Mouse (Mus musculus) cerebellum, postnatal 10 days (tissue): ENCODE data around the gene Edn2.

Experiments
- DNase-seq, 2 experiments: peaks; one replicate each; pipeline ENCODE4 v3.0.0; 2021; ENCODE audit warnings: mixed read lengths in 2 of 2

Gene Edn2

DNA sequence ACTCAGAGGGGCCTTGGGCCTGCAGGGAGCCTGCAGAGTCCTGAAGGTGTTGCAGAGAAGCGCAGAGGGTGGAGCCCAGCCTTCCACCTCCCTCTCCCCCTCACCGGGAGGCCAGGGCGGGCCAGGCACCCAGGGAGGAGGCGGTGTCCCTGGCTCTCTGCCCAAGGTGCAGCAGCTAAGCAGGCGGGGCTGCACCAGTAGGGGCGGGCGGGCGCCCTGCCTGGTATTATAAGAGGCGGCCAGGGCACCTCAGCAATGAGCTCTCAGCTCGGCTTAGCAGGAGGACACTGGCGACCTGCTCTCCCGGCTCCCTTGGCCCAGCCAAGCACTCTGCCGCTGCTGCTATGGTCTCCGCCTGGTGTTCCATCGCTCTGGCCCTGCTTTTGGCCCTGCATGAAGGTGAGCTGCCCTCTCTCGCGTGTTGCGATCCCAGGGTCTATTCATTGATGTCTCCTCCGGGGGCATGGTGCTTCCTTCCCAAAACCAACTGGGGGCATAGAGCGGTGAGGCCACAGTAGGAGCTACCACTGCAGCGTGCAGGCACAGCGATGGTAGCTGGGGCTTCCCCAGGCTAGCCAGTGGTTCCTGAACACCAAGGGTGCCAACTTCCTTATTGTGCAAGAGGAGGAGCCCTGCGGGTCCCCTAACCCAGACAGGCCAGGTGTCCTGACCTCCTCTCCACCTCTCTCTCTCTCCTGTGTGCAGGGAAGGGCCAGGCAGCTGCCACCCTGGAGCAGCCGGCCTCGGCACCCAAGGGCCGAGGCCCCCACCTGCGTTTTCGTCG is at the start of gene Edn2:
Gene Edn2, plus strand, starts transcription at position 41 of the 784 bp plus-strand sequence.
- peak in 1 of 2 experiments; percentile 56 for DNase-seq

DNA sequence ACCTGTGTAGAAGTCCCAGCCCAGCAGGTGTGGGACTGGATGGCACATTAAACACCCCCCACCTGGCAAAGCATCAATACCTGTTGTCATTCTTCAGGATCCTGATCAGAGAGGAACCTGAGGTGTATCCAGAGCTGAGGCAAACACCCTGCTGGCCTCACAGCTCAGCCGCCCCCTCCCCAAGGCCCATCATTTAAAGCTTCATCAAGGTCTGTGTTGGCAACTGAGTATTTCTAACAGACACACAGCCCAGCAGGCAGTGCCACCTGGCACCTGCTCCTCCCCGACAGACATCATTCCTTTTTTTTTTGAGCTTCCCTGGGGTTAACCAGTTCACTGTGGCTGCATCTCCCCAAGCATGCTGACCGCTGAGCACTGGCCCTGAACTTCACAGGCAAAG is 45.5 kb upstream of the Edn2 start:
- peak in 1 of 2 experiments; percentile 40 for DNase-seq

DNA sequence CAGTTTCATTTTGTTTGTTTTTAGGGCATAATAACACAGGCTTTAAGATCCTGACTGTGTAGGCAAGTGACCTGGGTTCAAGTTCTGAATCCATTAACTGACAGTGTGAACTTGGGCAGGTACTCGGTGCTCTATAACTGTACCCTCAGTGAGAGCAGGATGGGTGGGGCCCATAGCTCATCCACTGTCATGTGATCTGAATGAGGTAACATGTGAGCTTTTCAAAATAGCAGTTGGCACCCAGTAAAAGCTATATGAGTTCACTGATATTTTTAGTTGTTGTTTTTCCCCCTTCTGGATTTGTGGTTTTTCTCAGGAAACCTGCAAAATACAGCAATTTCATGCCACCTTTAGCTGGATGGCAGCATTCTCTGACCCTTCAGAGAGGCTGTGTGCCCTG is 44.7 kb upstream of the Edn2 start:
- no peak for DNase-seq

DNA sequence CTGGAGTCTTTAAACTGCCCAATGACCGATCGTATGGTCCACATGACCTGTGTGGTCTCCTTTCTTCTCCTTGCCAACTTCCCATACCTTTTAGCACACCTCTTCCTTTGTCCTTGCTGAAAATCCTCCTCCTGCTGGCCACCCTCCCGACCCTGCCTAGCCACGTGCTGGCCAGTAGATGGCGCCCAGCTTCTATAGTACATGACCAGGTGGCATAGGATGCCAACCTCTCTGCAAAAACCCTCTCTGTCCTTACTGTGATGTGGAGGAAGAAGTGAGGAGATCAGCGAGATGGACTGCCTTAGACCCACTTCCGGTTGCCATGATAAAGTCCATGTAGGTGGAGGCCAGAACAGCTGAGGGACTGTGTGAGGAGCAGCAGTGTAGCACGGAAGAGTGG is 40.7 kb upstream of the Edn2 start:
- peak; percentile 92 to 94 for DNase-seq

DNA sequence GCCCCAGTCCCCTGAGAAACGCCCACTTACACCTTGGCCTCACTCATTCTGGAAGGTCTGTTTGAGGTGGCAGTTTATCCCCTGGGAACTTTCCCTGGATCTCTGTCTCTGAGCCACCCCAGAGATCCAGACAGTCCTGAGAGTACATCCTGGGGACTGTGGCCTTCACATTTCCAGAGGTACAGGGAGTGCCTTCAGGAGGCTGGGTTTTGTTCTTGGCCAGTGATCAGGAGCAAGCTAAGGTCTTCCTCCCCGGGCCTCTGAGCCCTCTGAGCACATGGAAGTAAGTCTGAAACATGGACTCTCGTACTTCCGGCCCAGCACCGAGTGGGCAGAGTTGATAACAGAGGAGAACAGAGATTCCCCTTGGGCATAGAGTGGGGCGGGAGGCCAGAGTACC is 36.4 kb upstream of the Edn2 start:
- no peak for DNase-seq

DNA sequence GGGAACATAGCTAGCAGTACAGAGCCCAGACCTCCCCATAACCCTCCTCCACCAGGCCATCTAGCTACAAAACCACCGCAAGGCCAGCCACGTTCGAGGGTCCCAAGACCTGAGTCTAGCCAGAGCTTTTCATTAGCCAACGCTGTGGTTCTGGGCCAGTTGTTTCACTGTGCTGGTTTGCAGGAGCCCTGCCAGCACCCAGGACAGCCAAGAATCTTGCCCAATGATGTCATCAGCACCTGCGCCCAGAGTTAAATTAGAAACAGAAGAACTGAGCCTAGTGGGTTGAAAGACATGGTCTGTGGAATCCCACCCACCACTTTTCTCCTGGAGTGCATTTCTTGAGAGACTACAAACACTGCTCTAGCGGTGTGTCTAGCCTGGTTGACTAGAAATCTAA is 35.0 kb upstream of the Edn2 start:
- DNase-seq = peak; percentile 82 to 84

DNA sequence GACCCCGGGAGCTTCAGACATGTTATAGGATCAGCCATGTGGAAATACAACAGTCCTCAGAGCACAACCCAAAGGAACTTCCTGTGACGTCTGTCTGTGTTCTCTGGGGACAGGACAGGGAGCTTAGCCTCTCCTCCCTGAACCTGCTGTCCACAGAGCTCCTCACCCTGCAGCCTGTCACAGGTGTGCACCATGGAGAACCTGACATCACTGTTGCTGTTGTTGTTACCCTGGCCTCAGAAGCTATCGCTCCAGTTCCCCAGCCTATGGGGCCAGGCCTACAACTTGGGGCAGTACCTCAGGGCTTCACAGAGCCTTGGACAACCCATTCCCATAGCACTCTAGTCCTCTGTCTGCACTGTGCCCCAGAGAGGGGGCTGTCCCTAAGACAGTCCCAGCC is 33.7 kb upstream of the Edn2 start:
- DNase-seq = no peak

DNA sequence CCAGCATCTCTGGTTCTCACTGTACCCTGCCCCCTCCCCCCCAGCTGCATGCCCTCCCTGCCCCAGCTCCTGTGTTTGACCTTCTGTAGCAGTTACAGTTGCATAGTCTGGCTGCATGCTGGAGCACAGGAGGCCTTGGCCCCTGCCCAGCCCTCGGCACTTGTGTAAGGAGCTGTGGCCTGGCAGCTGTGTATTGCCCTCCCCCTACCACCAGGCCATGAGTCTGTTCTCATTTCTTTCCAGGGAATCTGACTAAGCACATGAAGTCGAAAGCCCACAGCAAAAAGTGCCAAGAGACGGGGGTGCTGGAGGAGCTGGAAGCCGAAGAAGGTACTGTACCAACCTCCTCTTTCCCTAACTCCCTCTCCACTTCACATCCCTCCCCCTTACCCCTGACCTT is 33.0 kb upstream of the Edn2 start:
- peak; percentile 80 to 90 for DNase-seq

DNA sequence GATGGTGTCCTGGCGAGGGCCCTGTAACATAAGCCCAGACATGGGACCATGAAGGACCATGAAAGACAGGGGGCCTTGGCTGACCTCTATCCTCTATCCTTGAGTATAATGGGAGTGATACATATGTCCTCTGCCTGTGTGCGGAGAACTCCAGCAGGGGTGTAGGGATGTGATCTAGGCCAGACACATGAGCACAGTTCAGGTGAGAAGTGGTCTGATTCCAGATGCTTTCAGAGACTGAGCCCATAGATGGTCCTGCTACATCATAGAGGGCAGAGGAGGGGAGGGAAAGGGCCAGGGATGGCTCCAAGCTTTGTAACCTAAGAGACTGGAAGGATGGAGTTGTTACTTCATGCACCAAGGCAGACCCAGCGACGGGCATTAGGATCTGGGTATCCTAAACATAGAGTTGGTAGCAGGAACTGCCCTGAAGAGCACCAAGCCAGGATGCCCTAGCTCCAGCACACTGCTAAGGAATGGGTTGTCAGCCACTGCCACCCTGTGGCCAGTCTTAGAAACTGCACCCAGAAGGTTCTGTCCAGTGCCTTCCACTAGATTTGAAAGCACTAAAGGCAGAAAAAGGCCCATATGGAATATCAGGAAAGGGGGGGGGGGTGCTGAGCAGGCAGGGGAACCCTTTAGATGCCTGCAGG is 31.6 kb upstream of the Edn2 start:
- DNase-seq = peak; percentile 83

DNA sequence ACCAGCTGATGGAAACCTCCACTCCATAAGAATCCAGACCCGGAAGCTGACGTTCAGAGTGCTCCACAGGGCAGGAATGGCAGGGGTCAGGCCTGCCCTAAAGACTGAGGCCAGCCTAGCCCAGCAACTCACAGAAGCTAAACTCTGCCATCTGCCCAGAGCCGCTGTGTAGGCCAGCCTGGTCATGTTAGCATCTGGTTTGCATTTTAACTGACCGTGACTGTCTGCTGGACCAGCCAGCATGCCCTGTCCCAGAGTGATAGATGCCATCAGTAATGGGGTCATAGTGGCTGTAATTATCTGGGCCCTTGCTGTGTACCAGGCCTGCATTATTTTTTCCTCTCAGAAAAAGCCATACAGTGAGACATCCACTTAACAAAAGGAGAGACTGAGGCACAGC is 30.1 kb upstream of the Edn2 start:
- DNase-seq = no peak

DNA sequence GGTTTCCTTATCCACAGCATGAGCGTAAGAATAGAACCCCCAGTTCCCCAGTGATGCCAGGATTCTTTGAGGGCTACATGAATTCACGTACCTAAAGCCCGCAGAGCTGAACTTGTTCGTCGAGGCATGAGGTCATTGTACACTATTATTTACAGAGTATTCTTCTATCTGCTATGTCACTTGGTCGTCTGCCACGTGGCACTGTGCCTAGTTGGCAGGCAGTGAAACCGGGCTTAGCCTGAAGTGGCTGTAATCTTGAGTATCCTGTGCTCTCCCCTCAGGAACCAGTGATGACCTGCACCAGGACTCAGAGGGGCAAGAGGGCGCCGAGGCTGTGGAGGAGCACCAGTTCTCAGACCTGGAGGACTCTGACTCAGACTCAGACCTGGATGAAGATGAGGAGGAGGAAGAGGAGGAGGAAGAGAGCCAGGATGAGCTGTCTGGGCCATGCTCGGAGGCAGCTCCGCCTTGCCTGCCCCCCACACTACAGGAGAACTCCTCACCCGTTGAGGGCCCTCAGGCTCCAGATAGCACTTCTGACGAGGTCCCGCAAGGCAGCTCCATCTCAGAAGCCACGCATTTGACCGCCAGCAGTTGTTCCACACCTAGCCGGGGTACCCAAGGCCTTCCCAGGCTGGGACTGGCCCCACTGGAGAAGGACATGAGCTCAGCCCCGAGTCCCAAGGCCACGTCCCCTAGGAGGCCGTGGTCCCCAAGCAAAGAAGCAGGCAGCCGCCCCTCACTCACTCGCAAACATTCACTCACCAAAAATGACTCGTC is 29.4 kb upstream of the Edn2 start:
- peak; percentile 95 for DNase-seq

DNA sequence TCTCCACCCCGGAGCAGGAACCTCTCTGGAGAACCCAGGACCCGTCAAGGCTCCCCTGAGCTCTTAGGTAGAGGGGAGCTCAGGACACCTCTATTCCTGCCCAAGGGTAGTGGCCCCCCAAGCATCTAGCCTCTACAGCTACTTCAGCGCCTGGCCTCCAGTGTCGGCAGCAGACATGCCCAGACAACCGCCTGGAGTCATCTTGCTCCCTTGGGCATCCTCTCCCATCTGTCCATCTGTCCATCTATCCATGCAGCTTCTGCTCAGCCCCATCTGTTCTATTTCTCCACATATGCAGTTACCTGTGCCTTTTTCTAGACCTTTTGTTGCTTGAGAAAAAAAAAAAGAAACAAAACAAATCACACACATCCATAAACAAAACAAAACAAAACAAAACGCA is 26.8 kb upstream of the Edn2 start:
- peak; percentile 63 to 75 for DNase-seq

DNA sequence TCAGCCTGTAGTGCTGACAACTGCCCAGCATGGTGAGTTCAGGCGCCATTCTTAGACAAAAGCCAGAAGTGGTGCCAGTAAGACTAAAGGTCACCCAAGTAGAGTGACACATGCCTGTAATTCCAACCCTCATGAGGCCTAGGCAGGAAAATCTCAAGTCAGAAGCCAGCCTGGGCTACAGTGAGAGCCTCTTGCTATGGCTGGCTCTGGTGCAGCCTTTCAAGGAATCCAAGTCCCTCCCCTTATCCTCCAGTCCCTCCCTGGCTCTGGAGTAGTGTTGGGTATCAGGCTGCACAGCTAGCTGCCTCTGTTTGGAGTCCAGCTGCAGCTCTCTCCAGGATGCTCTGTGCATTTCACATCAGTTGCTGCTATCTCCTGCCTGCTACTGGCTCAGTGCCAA is 19.2 kb upstream of the Edn2 start:
- no peak for DNase-seq

DNA sequence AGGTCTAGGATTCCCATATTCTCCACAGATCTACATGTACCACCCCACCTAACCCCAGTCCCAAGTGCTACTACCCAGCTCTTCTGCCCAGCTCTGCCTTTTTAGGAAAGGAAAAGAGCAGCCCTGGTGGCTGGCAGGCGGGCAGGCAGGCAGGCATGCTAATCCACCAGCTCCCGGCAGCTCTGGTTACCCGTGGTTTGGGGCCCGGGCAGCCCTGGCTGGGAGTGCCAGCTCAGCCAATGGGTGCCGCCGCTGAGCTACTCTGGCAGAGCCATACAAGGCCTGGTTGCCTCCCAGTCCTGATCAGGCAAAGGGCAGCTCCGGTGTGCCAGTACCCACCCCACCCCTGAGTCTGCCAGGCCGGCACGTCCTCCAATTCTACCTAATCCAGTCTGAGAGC is 18.1 kb upstream of the Edn2 start:
- DNase-seq = peak in 1 of 2 experiments; percentile 58

DNA sequence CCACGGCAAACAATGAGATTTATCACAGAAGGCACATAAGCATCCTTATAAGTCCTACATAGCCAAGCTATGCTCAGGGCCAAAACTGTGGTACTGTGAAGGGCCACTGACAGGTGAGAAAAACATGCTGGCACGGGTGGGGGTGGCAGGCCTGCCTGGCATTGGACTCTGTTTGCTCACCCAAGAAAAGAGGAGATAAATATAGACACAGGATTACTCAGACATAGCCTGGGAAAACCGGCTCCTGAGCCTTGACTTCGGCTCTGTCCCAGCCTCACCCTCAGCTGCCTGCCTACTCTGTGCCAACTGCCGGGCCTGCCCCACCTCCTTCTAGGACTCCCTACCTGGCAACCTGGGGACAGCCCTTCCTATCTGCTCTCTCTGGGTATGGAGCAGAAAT is 16.7 kb upstream of the Edn2 start:
- peak; percentile 78 to 80 for DNase-seq

DNA sequence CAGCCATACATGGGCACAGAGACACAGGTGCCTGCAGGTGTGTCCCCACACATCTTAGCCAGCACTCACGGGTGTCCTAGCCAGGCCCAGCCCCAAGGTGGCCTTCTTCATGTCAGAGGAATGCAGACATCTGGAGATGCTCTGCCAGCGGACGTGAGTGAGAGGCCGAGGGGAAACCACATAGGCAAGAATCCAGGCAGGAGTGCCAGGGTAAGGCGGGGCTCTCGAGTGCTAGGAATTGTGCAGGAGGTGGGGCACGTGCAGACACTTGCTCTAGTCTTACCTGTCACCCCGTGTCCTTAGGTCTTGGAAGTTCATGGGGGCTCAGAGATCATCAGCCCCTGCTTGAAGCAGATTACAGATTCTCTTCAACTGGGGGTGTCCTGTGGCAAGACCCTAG is 15.1 kb upstream of the Edn2 start:
- no peak for DNase-seq

DNA sequence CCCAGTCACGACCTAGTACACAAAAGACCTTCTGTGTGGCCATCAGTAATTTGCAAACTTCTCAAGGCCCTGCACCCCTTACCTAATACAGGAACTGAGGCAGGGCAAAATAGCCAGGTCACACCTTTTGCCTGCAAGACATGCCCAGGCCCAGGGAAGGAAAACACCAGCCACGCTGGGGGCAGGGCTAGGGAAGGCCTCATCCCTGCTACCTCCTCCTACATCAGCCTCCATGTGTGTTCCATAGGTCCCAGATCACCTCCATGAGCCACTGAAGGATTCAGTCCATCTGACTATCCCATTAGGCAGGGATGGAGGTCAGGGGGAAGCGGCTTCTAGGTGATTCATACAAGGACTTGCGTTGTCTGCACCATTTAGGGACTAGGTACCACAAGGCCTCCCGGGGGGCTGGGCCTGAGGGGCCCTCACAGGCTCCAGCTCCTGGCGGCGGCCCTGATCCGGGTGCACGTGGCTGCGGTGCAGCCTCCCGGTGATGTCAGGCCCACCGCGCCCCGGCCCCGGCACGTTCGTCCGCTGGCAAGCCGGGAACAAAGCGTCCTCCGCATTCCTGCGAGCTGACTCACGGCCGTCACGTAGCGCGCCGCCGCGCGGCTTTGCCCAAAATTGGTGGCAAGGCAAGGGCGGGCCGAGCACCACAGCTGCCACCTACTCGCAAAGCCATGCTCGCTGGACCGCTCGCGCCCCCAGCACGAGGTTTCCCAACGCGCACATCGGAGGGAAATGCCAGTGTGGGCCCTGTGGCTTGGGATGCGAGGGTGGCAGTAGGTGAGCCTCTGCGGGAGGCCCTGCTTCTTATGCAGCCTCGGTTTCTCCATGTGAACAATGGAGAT is 12.5 kb upstream of the Edn2 start:
- DNase-seq = peak; percentile 81 to 84

DNA sequence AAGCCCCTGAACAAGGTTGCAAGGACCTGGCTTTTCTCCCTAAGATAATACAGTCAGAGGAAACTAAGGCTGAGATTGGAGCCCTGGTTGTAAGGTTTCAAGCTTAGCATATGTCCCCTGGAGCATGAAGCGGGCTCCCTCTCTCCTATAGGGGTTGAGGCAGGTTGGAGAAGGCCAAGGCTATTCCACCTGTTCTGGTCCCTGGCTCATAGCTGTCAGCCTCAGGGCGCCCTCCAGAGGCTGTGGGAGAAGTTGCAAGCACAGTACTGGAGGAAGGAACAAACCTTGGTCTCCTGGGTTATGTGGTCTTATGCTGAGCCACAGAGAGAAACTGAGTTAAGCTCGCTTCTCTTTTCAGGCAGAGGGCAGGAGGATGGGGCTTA is 11.9 kb upstream of the Edn2 start:
- peak; percentile 61 to 66 for DNase-seq

DNA sequence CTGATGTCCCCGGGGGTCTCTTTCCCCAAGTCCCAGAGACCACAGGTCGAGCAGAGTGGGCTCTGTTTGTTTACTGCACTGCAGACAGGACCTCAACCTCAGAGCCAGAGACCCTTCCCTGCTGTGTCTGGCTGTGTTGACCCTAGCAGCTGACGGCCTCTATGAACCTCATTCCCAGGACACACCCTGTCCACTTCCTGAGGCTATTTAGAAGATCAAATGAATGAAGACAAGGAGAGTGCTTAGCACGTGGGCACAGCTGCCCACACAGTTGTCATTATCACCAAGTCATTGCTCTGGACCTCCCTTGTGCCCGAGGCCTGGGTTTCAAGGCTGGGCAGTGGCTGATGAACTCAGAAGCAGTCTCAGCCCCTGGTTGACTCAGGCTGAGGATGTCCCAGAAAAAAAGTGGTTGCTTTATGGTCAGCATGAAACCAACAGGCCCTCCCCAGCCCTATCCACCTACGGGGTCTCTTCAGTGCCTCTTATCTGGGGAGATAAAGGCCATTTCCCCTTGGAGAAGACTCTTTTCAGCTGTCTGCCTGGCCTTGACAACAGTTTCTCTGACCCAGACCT is 10.6 kb upstream of the Edn2 start:
- DNase-seq = no peak

DNA sequence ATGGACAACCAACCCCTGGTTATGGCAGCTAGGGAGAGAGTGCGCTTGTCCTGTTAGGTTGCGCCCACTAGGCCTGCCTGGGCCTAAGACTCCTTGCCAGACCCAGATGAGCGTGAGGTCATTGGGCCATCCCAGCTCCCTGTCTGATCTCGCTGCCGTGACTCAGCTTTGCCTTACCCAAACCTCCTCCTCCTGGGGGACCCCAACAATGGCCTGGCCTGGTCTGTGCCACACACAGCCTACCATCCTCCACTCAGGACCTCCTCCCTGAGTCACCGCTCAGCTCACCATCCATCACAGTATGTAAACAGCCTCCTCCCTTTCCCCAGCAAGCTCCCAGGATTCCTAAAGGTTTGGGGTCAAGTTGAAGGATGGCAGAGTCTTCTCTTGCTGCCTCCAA is 9.1 kb upstream of the Edn2 start:
- no peak for DNase-seq

DNA sequence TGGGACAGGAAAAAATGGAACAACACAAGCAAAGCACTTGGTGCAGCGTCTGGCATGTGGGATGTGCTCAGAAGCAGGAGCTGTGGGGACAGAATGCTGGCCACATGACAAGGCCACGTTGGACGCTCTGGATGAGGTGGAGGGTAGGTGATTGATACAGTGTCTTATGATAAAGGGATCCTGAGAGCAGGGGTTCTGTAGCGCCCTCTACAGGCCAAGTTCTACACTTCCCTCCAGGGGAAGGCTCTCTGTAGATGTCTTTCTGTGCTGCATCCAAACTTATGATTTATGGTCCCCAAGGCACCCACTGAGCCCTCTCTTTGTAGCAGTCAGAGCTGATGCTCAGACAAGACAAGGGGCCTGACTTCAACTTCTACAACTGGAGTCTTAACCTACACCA is 8.4 kb upstream of the Edn2 start:
- no peak for DNase-seq

DNA sequence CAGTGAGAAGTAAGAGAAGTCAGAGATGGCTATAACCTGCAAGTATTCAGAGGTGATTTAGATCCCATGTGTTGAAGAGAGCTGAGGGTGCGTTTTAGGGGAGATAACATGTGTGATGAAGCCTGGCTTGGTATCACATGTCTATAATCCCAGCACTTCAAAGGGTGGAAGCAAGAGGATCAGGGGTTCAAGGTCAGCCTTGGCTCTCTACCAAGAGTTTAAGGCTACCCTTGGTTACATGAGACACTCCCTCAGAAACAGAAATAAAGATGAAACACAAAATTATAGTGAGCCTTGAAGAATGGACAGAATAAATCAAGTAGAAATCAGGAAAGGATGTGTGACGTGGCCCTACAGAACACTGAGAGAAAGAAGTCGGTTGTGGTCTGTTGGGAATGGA is 7.3 kb upstream of the Edn2 start:
- DNase-seq = no peak
